Mouse (Mus musculus) C2C12 (cell line): ENCODE data around the gene Selplg.
"Not testable (repeated sequence)": the region's sequence is repeated elsewhere in the genome, so short reads cannot be mapped to it uniquely, and the experiment has no call there.

Experiments used
- CEBPB ChIP-seq: IDR thresholded peaks from one replicate; pipeline ENCODE4 v1.6.1; 2011; ENCODE audit warnings: low read depth, mild to moderate bottlenecking, control low read depth, moderate library complexity
- CTCF ChIP-seq: IDR thresholded peaks from one replicate; pipeline ENCODE4 v1.5.1; 2011; ENCODE audit not compliant: control insufficient read depth, insufficient read depth, insufficient read length
- FOSL1 ChIP-seq: IDR thresholded peaks from one replicate; pipeline ENCODE4 v1.8.0; 2011; ENCODE audit warnings: mild to moderate bottlenecking, low read length; ENCODE audit not compliant: poor library complexity, insufficient read depth, severe bottlenecking
- MAX ChIP-seq: IDR thresholded peaks from one replicate; pipeline ENCODE4 v1.6.1; 2011; ENCODE audit warnings: mild to moderate bottlenecking, control low read depth
- USF1 ChIP-seq: IDR thresholded peaks from one replicate; pipeline ENCODE4 v1.6.1; 2011; ENCODE audit warnings: low read depth, mild to moderate bottlenecking, control low read depth, moderate library complexity

DNA sequence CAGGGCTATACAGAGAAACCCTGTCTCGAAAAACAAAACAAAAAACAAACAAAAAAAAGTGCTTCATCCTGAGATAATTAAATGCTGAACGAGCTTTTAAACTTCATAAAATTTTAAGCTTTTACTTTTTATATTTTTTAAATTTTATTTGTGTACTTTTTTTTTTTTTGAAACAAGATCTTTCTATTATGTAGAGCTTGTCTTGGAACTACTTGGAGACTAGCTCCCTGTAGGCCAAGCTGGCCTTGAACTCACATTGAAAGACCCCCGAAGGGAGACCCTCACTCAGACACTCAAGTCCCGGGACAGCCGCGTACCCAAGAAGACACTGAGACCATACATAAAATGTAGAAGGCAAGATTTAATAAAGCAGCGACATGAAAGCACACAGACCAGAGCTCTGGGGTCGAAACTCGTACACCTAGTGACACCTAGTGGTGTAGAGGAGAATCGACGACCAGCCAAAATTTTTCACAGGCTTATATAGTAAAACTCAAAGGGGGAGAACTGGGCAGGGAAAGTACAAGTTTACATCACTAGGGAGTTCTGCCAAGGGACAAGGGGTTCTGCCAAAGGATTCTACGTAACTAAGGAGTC is 20.5 kb downstream of the Selplg start:
- TF ChIP-seq CTCF, USF1, CEBPB, MAX, FOSL1: not testable (repeated sequence)
